10 mouse cellular contexts compared by ENCODE assay signal in the genomic region with DNA sequence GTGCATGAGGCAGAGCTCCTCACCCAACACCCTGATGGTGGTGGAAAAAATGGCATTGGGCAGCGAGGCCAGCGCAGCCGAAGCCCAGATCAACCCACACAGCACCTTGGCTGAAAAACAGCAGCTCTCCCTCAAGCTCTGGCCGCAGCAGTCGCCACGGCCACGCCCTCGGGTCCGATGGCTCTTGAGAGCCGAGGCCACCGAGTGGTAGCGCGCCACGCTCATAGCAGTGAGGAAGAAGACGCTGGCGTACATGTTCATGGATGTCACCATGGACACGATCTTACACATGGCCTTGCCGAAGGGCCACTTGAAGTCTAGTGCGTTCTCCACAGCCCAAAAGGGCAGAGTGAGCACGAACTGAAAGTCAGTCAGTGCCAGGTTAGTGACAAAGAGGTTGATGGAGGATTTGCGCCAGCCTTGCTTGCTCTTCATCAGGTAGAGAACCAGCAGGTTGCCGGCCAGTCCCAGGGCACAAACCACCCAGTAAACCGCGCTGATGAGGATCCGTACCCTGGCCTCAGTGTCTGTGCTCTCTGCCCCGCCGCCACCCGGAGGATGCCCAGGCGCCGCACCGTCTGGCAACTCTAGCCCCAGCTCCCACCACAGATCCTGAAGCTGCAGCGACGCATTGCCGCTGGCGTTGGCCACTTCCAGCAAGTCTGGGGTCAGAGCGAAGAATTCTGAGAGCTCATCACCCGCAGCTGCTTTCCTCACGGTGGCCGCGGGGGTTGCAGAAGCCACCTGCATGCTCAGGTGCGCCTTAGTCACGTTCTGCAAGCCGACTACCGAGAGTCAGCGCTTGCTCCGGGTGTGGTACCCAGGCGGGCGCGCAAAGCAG. TPM values are rescaled to one million over a fixed set of nuclear protein-coding genes. Genes with fewer than 3 reads are reported as not detected.
DNase-seq lines count a peak whose midpoint lies in the region; ATAC-seq and TF ChIP-seq lines count a peak whose summit lies in the region.
"Had no signal": no experiment of that assay in that cellular context is flagged by ENCODE, and none has a peak within 500 bp of the region (broad histone marks: within the 10 kb centered on the region; RNA-seq: fewer than 3 reads in every experiment).

No protein-coding gene starts in this region.

- peak overlapping the region; percentile 22 for H3K4me3 ChIP-seq in brown adipose tissue, adult 24 weeks (ENCODE audit: insufficient read depth, low read depth, low read length)
- peak overlapping the region; percentile 42 for H3K4me3 ChIP-seq in forebrain, postnatal 0 days (ENCODE audit: low read depth, low read length)
- H3K4me3 ChIP-seq in limb, embryonic 12.5 days (replicated peaks), result peak overlapping the region; percentile 43

- 2% methylated on average over 49 of the region's 49 CpGs for WGBS in forebrain, postnatal 0 days
- 3% methylated on average over 49 of the region's 49 CpGs for WGBS in limb, embryonic 12.5 days

- peak overlapping the region; percentile 41 for H3K9ac ChIP-seq in forebrain, postnatal 0 days
- H3K9ac ChIP-seq in limb, embryonic 12.5 days (replicated peaks), result peak overlapping the region; percentile 35

- peaks cover 38% of the 10 kb centered on the region for H3K27me3 ChIP-seq in forebrain, postnatal 0 days (ENCODE audit: insufficient read depth, low read length)
- peaks cover 54% of the 10 kb centered on the region for H3K27me3 ChIP-seq in limb, embryonic 12.5 days

- no peaks in the 10 kb centered on the region for H3K4me1 ChIP-seq in brown adipose tissue, adult 24 weeks (ENCODE audit: control insufficient read depth, insufficient read depth, insufficient read length, low read length)
- H3K4me1 ChIP-seq in forebrain, postnatal 0 days (ENCODE audit: insufficient read depth), result peaks cover 6% of the 10 kb centered on the region; the same call in 1 of the 2 replicates
- peaks cover 21% of the 10 kb centered on the region for H3K4me1 ChIP-seq in limb, embryonic 12.5 days (replicated peaks)

- ATAC-seq in forebrain, postnatal 0 days, result peak; percentile 34
- ATAC-seq in limb, embryonic 12.5 days (ENCODE audit: insufficient number of reproducible peaks, insufficient read depth, low FRiP score, low TSS enrichment, low read depth), result 0 out of 2 replicates have a peak, but pooled peaks have one; percentile 32
- no peak for ATAC-seq in activated CD4-positive, CD25-positive, alpha-beta regulatory T cell, adult 4 months

- TF ChIP-seq CTCF in forebrain, postnatal 0 days (IDR thresholded peaks at IDR 0.05; ENCODE audit: low read depth), result no peak

- no peak overlapping the region for H3K27ac ChIP-seq in brown adipose tissue, adult 24 weeks (replicated peaks; ENCODE audit: low read depth, low read length)
- H3K27ac ChIP-seq in forebrain, postnatal 0 days (ENCODE audit: low read depth, low read length), result no peak overlapping the region
- H3K27ac ChIP-seq in limb, embryonic 12.5 days, result no peak overlapping the region

- H3K9me3 ChIP-seq in forebrain, postnatal 0 days (ENCODE audit: low read length), result no peaks in the 10 kb centered on the region
- H3K9me3 ChIP-seq in limb, embryonic 12.5 days, result no peaks in the 10 kb centered on the region

- peak; percentile 18 for DNase-seq in kidney, adult 18-20 months
- no peak for DNase-seq in kidney, adult 11 months
- DNase-seq in forebrain, postnatal 0 days, result peak; percentile 15
- DNase-seq in retina, embryonic 14.5 days (ENCODE audit: low spot score), result peak; percentile 35
- no peak for DNase-seq in yolk sac, embryonic 10.5 days (ENCODE audit: low spot score)

- no peaks in the 10 kb centered on the region for H3K36me3 ChIP-seq in forebrain, postnatal 0 days (ENCODE audit: insufficient read depth)
- no peaks in the 10 kb centered on the region for H3K36me3 ChIP-seq in limb, embryonic 12.5 days

- H3K4me2 ChIP-seq in forebrain, postnatal 0 days (ENCODE audit: low read depth), result peak overlapping the region; percentile 72
- peak overlapping the region; percentile 70 for H3K4me2 ChIP-seq in limb, embryonic 12.5 days

RNA-seq across cellular contexts. Expression of a gene that starts 1.0 kb away (rescaled TPM):
- polyA plus RNA-seq in brown adipose tissue, adult 24 weeks (2012; ENCODE audit: insufficient read depth, insufficient read length, missing spikeins), result not detected in 2 replicates
- total RNA-seq in forebrain, postnatal 0 days (2014; rRNA removed), result 3.8 and 5.3 TPM in 2 replicates
- 1.4 and 3.7 TPM in 2 replicates for polyA plus RNA-seq in forebrain, postnatal 0 days (2015; fragmentation: Nextera tagmentation; extraction: Ambion mirVana)
- 0.99 and 1.2 TPM in 2 replicates for polyA plus RNA-seq in limb, embryonic 12.5 days (2016; fragmentation: Nextera tagmentation; extraction: Ambion mirVana)
- polyA plus RNA-seq in activated CD4-positive, CD25-positive, alpha-beta regulatory T cell, adult 4 months (2017; shearing (Covaris generic)), result not detected
- total RNA-seq: adrenal gland, adult 18-20 months had no signal

RNA-seq across cellular contexts. Expression of a gene that starts 27.8 kb away (rescaled TPM):
- polyA plus RNA-seq in brown adipose tissue, adult 24 weeks (2012; ENCODE audit: insufficient read depth, insufficient read length, missing spikeins), result 1.6 and 2.3 TPM in 2 replicates
- total RNA-seq in forebrain, postnatal 0 days (2014; rRNA removed), result 4.0 and 5.4 TPM in 2 replicates
- 0.34 and 0.58 TPM in 2 replicates for polyA plus RNA-seq in forebrain, postnatal 0 days (2015; fragmentation: Nextera tagmentation; extraction: Ambion mirVana)
- polyA plus RNA-seq in limb, embryonic 12.5 days (2016; fragmentation: Nextera tagmentation; extraction: Ambion mirVana), result 2.1 and 3.5 TPM in 2 replicates
- under 1 TPM in 1 of 2 experiments, not detected in 1; 0.08 TPM for polyA plus RNA-seq in activated CD4-positive, CD25-positive, alpha-beta regulatory T cell, adult 4 months (2017; shearing (Covaris generic))

RNA-seq across cellular contexts. Expression of a gene that starts 36.2 kb away (rescaled TPM):
- not detected in 2 replicates for polyA plus RNA-seq in brown adipose tissue, adult 24 weeks (2012; ENCODE audit: insufficient read depth, insufficient read length, missing spikeins)
- 0.15 TPM in 1 of 2 replicates, not detected in the other for total RNA-seq in forebrain, postnatal 0 days (2014; rRNA removed)
- 0.10 TPM in 1 of 2 replicates, not detected in the other for polyA plus RNA-seq in forebrain, postnatal 0 days (2015; fragmentation: Nextera tagmentation; extraction: Ambion mirVana)
- 0.09 and 0.15 TPM in 2 replicates for polyA plus RNA-seq in limb, embryonic 12.5 days (2016; fragmentation: Nextera tagmentation; extraction: Ambion mirVana)
- not detected for polyA plus RNA-seq in activated CD4-positive, CD25-positive, alpha-beta regulatory T cell, adult 4 months (2017; shearing (Covaris generic))
- total RNA-seq: adrenal gland, adult 18-20 months; left cerebral cortex, postnatal 14 days had no signal

RNA-seq across cellular contexts. Expression of a gene that starts 55.2 kb away (rescaled TPM):
- polyA plus RNA-seq in brown adipose tissue, adult 24 weeks (2012; ENCODE audit: insufficient read depth, insufficient read length, missing spikeins), result 29.9 and 30.8 TPM in 2 replicates
- 7.7 and 10.6 TPM in 2 replicates for total RNA-seq in forebrain, postnatal 0 days (2014; rRNA removed)
- polyA plus RNA-seq in forebrain, postnatal 0 days (2015; fragmentation: Nextera tagmentation; extraction: Ambion mirVana), result 7.7 and 10.3 TPM in 2 replicates
- 14.9 and 17.9 TPM in 2 replicates for polyA plus RNA-seq in limb, embryonic 12.5 days (2016; fragmentation: Nextera tagmentation; extraction: Ambion mirVana)
- polyA plus RNA-seq in activated CD4-positive, CD25-positive, alpha-beta regulatory T cell, adult 4 months (2017; shearing (Covaris generic)), result 1 to 10 TPM; 2.4 to 2.9 TPM

Comparison
In these comparisons a context has a peak if more than half of its experiments do, and no peak if none do; other contexts are left out.
1. DNase-seq: peak in kidney, adult 18-20 months (single experiment), forebrain, postnatal 0 days (single experiment) and retina, embryonic 14.5 days (single experiment); none in kidney, adult 11 months (single experiment) and yolk sac, embryonic 10.5 days (single experiment).
2. Peak in every context shown above with its lines, with median percentiles within 50 percentile points of each other: H3K4me3 ChIP-seq.